Mouse (Mus musculus): ENCODE results near the gene Fbxo48. TPM values are rescaled to one million over a fixed set of nuclear protein-coding genes. Genes with fewer than 3 reads are reported as not detected.

Gene Fbxo48
- polyA plus RNA-seq, 1 experiment from 2014 or later, result 1.1 TPM

- peak overlapping the region in 1 of 2 experiments; percentile 61; a peak in 2 of 4 replicates for H3K27ac ChIP-seq (replicated peaks in 1 of 2; ENCODE audit: control insufficient read depth in 1 of 2, insufficient read depth in 1 of 2, low read depth in 2 of 2, low read length in 2 of 2)
- H3K9me3 ChIP-seq (ENCODE audit: control insufficient read depth, low read length), result no peaks in the 10 kb centered on the region
- H3K27me3 ChIP-seq (ENCODE audit: control insufficient read depth, insufficient read depth, low read length), result no peaks in the 10 kb centered on the region
- H3K9ac ChIP-seq (ENCODE audit: low read length), result peak overlapping the region; percentile 76
- H3K36me3 ChIP-seq (ENCODE audit: control insufficient read depth, insufficient read depth, low read length), result no peaks in the 10 kb centered on the region
- H3K4me1 ChIP-seq (ENCODE audit: control insufficient read depth in 2 of 2, insufficient read depth in 2 of 2, low read length in 2 of 2), result peaks cover 0 to 16% of the 10 kb centered on the region in 2 experiments; a peak in 3 of 4 replicates
- peak overlapping the region; percentile 60 to 81 for H3K4me3 ChIP-seq (ENCODE audit: control insufficient read depth in 1 of 2, insufficient read depth in 1 of 2, low read depth in 1 of 2, low read length in 2 of 2)
- WGBS, result 34% methylated on average over 13 of the region's 13 CpGs
- H3K4me2 ChIP-seq (ENCODE audit: low read length), result peak overlapping the region; percentile 69
- ATAC-seq (ENCODE audit: insufficient number of reproducible peaks, insufficient read depth, low FRiP score, low read depth), result no peak
These were observed 774 bp upstream of the Fbxo48 start for GRCm38 (mm10) chr11:16950226-16950975.

- peak overlapping the region; percentile 86 for H3K9ac ChIP-seq (ENCODE audit: low read length)
- peak overlapping the region; percentile 38 to 60 for H3K27ac ChIP-seq (replicated peaks in 1 of 2; ENCODE audit: control insufficient read depth in 1 of 2, insufficient read depth in 1 of 2, low read depth in 2 of 2, low read length in 2 of 2)
- 4% methylated on average over 9 of the region's 9 CpGs for WGBS
- no peaks in the 10 kb centered on the region for H3K27me3 ChIP-seq (ENCODE audit: control insufficient read depth, insufficient read depth, low read length)
- H3K4me3 ChIP-seq (ENCODE audit: control insufficient read depth in 1 of 2, insufficient read depth in 1 of 2, low read depth in 1 of 2, low read length in 2 of 2), result peak overlapping the region; percentile 73 to 81
- ATAC-seq (ENCODE audit: insufficient number of reproducible peaks, insufficient read depth, low FRiP score, low read depth), result no peak
- no peaks in the 10 kb centered on the region for H3K9me3 ChIP-seq (ENCODE audit: control insufficient read depth, low read length)
- H3K4me1 ChIP-seq (ENCODE audit: control insufficient read depth in 2 of 2, insufficient read depth in 2 of 2, low read length in 2 of 2), result peaks cover 0 to 16% of the 10 kb centered on the region in 2 experiments; a peak in 3 of 4 replicates
- H3K4me2 ChIP-seq (ENCODE audit: low read length), result peak overlapping the region; percentile 81
- H3K36me3 ChIP-seq (ENCODE audit: control insufficient read depth, insufficient read depth, low read length), result 0 out of 2 replicates have a peak, but pooled peaks cover 4% of the 10 kb centered on the region
These were observed 511 bp downstream of the Fbxo48 start for GRCm38 (mm10) chr11:16951761-16952010.

- 81% methylated on average over 6 of the region's 6 CpGs for WGBS
- Histone ChIP-seq H3K36me3 (ENCODE audit: control insufficient read depth, insufficient read depth, low read length) (0 out of 2 replicates have a peak, but pooled peaks cover 4% of the 10 kb centered on the region), H3K27me3 (ENCODE audit: control insufficient read depth, insufficient read depth, low read length) (no peaks in the 10 kb centered on the region), H3K27ac (replicated peaks in 1 of 2; ENCODE audit: control insufficient read depth in 1 of 2, insufficient read depth in 1 of 2, low read depth in 2 of 2, low read length in 2 of 2) (no peak overlapping the region), H3K4me3 (ENCODE audit: control insufficient read depth in 1 of 2, insufficient read depth in 1 of 2, low read depth in 1 of 2, low read length in 2 of 2) (no peak overlapping the region), H3K4me1 (ENCODE audit: control insufficient read depth in 2 of 2, insufficient read depth in 2 of 2, low read length in 2 of 2) (peaks cover 0 to 7% of the 10 kb centered on the region in 2 experiments; a peak in 2 of 4 replicates), H3K4me2 (ENCODE audit: low read length) (no peak overlapping the region), H3K9me3 (ENCODE audit: control insufficient read depth, low read length) (no peaks in the 10 kb centered on the region), H3K9ac (ENCODE audit: low read length) (no peak overlapping the region)
- ATAC-seq (ENCODE audit: insufficient number of reproducible peaks, insufficient read depth, low FRiP score, low read depth), result no peak
These were observed 5.1 kb downstream of the Fbxo48 start for GRCm38 (mm10) chr11:16956115-16956862.

- Histone ChIP-seq H3K4me1 (ENCODE audit: control insufficient read depth in 2 of 2, insufficient read depth in 2 of 2, low read length in 2 of 2) (peaks cover 0 to 4% of the 10 kb centered on the region in 2 experiments; a peak in 1 of 4 replicates), H3K36me3 (ENCODE audit: control insufficient read depth, insufficient read depth, low read length) (0 out of 2 replicates have a peak, but pooled peaks cover 4% of the 10 kb centered on the region), H3K9me3 (ENCODE audit: control insufficient read depth, low read length) (no peaks in the 10 kb centered on the region), H3K27me3 (ENCODE audit: control insufficient read depth, insufficient read depth, low read length) (no peaks in the 10 kb centered on the region), H3K9ac (ENCODE audit: low read length) (no peak overlapping the region), H3K4me3 (ENCODE audit: control insufficient read depth in 1 of 2, insufficient read depth in 1 of 2, low read depth in 1 of 2, low read length in 2 of 2) (no peak overlapping the region), H3K4me2 (ENCODE audit: low read length) (no peak overlapping the region), H3K27ac (replicated peaks in 1 of 2; ENCODE audit: control insufficient read depth in 1 of 2, insufficient read depth in 1 of 2, low read depth in 2 of 2, low read length in 2 of 2) (no peak overlapping the region)
- no peak for ATAC-seq (ENCODE audit: insufficient number of reproducible peaks, insufficient read depth, low FRiP score, low read depth)
- 85% methylated on average over 6 of the region's 6 CpGs for WGBS
These were observed 5.9 kb downstream of the Fbxo48 start for GRCm38 (mm10) chr11:16957030-16957429.

- Histone ChIP-seq H3K9ac (ENCODE audit: low read length) (no peak overlapping the region), H3K36me3 (ENCODE audit: control insufficient read depth, insufficient read depth, low read length) (0 out of 2 replicates have a peak, but pooled peaks cover 4% of the 10 kb centered on the region), H3K9me3 (ENCODE audit: control insufficient read depth, low read length) (no peaks in the 10 kb centered on the region), H3K4me1 (ENCODE audit: control insufficient read depth in 2 of 2, insufficient read depth in 2 of 2, low read length in 2 of 2) (no peaks in the 10 kb centered on the region), H3K4me2 (ENCODE audit: low read length) (no peak overlapping the region), H3K27me3 (ENCODE audit: control insufficient read depth, insufficient read depth, low read length) (no peaks in the 10 kb centered on the region), H3K4me3 (ENCODE audit: control insufficient read depth in 1 of 2, insufficient read depth in 1 of 2, low read depth in 1 of 2, low read length in 2 of 2) (no peak overlapping the region), H3K27ac (replicated peaks in 1 of 2; ENCODE audit: control insufficient read depth in 1 of 2, insufficient read depth in 1 of 2, low read depth in 2 of 2, low read length in 2 of 2) (no peak overlapping the region)
- 62% methylated on average over 1 of the region's 1 CpGs for whole genome bisulfite sequencing
- no peak for ATAC-seq (ENCODE audit: insufficient number of reproducible peaks, insufficient read depth, low FRiP score, low read depth)
These were observed 7.3 kb downstream of the Fbxo48 start for GRCm38 (mm10) chr11:16958520-16958919.

- no peaks in the 10 kb centered on the region for H3K4me1 ChIP-seq (ENCODE audit: control insufficient read depth in 2 of 2, insufficient read depth in 2 of 2, low read length in 2 of 2)
- WGBS, result 14% methylated on average over 2 of the region's 2 CpGs
- no peaks in the 10 kb centered on the region for H3K27me3 ChIP-seq (ENCODE audit: control insufficient read depth, insufficient read depth, low read length)
- no peak overlapping the region for H3K4me3 ChIP-seq (ENCODE audit: control insufficient read depth in 1 of 2, insufficient read depth in 1 of 2, low read depth in 1 of 2, low read length in 2 of 2)
- H3K36me3 ChIP-seq (ENCODE audit: control insufficient read depth, insufficient read depth, low read length), result no peaks in the 10 kb centered on the region
- no peak overlapping the region for H3K4me2 ChIP-seq (ENCODE audit: low read length)
- no peaks in the 10 kb centered on the region for H3K9me3 ChIP-seq (ENCODE audit: control insufficient read depth, low read length)
- no peak overlapping the region for H3K9ac ChIP-seq (ENCODE audit: low read length)
- no peak overlapping the region for H3K27ac ChIP-seq (replicated peaks in 1 of 2; ENCODE audit: control insufficient read depth in 1 of 2, insufficient read depth in 1 of 2, low read depth in 2 of 2, low read length in 2 of 2)
- no peak for ATAC-seq (ENCODE audit: insufficient number of reproducible peaks, insufficient read depth, low FRiP score, low read depth)
These were observed 16.6 kb downstream of the Fbxo48 start for GRCm38 (mm10) chr11:16967806-16968205.

- Histone ChIP-seq H3K27me3 (ENCODE audit: control insufficient read depth, insufficient read depth, low read length) (no peaks in the 10 kb centered on the region), H3K4me3 (ENCODE audit: control insufficient read depth in 1 of 2, insufficient read depth in 1 of 2, low read depth in 1 of 2, low read length in 2 of 2) (no peak overlapping the region), H3K4me2 (ENCODE audit: low read length) (no peak overlapping the region), H3K9me3 (ENCODE audit: control insufficient read depth, low read length) (no peaks in the 10 kb centered on the region), H3K4me1 (ENCODE audit: control insufficient read depth in 2 of 2, insufficient read depth in 2 of 2, low read length in 2 of 2) (no peaks in the 10 kb centered on the region), H3K27ac (replicated peaks in 1 of 2; ENCODE audit: control insufficient read depth in 1 of 2, insufficient read depth in 1 of 2, low read depth in 2 of 2, low read length in 2 of 2) (no peak overlapping the region), H3K36me3 (ENCODE audit: control insufficient read depth, insufficient read depth, low read length) (no peaks in the 10 kb centered on the region), H3K9ac (ENCODE audit: low read length) (no peak overlapping the region)
- 56% methylated on average over 2 of the region's 2 CpGs for WGBS
- no peak for ATAC-seq (ENCODE audit: insufficient number of reproducible peaks, insufficient read depth, low FRiP score, low read depth)
These were observed 18.5 kb downstream of the Fbxo48 start for GRCm38 (mm10) chr11:16969650-16970049.

All from heart, embryonic 14.5 days (tissue).